11 mouse cellular contexts compared by ENCODE assay signal in genomic region chr9:45501963-45502641, GRCm38 (mm10).
DNase-seq lines count a peak whose midpoint lies in the region; ATAC-seq and TF ChIP-seq lines count a peak whose summit lies in the region.
"Had no signal": no experiment of that assay in that cellular context is flagged by ENCODE, and none has a peak within 500 bp of the region (broad histone marks: within the 10 kb centered on the region; RNA-seq: fewer than 3 reads in every experiment).

No protein-coding gene starts in this region.

- H3K4me3 ChIP-seq in heart, embryonic 15.5 days, result no peak overlapping the region
- H3K4me3 ChIP-seq in forebrain, embryonic 13.5 days, result no peak overlapping the region
- no peak overlapping the region for H3K4me3 ChIP-seq in midbrain, embryonic 12.5 days
- no peak overlapping the region for H3K4me3 ChIP-seq in liver, embryonic 11.5 days (ENCODE audit: low read depth, low read length)
- H3K4me3 ChIP-seq in cerebellum, adult 2 months (replicated peaks; ENCODE audit: insufficient read depth, low read depth, low read length), result no peak overlapping the region
- H3K4me3 ChIP-seq: kidney, embryonic 15.5 days had no signal

- no peak for DNase-seq in heart, postnatal 25 days (ENCODE audit: low spot score)
- DNase-seq in MN1 (ENCODE audit: low spot score), result peak; percentile 19
- no peak for DNase-seq in liver, embryonic 11.5 days (ENCODE audit: low spot score)
- no peak for DNase-seq in cerebellum, adult 2 months
- DNase-seq in left cerebral cortex, postnatal 36 days (ENCODE audit: low spot score in 2 of 2), result no peak
- DNase-seq: cerebellum, adult 9-11 months; spleen, adult 18-20 months had no signal

- peaks cover 37% of the 10 kb centered on the region for H3K4me1 ChIP-seq in heart, embryonic 15.5 days (replicated peaks)
- peaks cover 60% of the 10 kb centered on the region for H3K4me1 ChIP-seq in forebrain, embryonic 13.5 days
- H3K4me1 ChIP-seq in midbrain, embryonic 12.5 days, result peaks cover 46% of the 10 kb centered on the region
- peaks cover 17% of the 10 kb centered on the region for H3K4me1 ChIP-seq in liver, embryonic 11.5 days (replicated peaks; ENCODE audit: control insufficient read depth, insufficient read depth, low read length)
- peaks cover 8% of the 10 kb centered on the region for H3K4me1 ChIP-seq in cerebellum, adult 2 months (ENCODE audit: control insufficient read depth, insufficient read depth, low read length)

- TF ChIP-seq CTCF in cerebellum, adult 2 months (IDR thresholded peaks at IDR 0.05; ENCODE audit: borderline replicate concordance, insufficient read depth, low read depth, low read length), result no peak

- H3K9me3 ChIP-seq in heart, embryonic 15.5 days (replicated peaks), result no peaks in the 10 kb centered on the region
- H3K9me3 ChIP-seq in forebrain, embryonic 13.5 days (replicated peaks), result no peaks in the 10 kb centered on the region
- no peaks in the 10 kb centered on the region for H3K9me3 ChIP-seq in midbrain, embryonic 12.5 days
- no peaks in the 10 kb centered on the region for H3K9me3 ChIP-seq in liver, embryonic 11.5 days (ENCODE audit: control insufficient read depth, low read length)
- H3K9me3 ChIP-seq: kidney, embryonic 15.5 days had no signal

- H3K36me3 ChIP-seq in heart, embryonic 15.5 days, result no peaks in the 10 kb centered on the region
- no peaks in the 10 kb centered on the region for H3K36me3 ChIP-seq in forebrain, embryonic 13.5 days (ENCODE audit: poor library complexity, severe bottlenecking)
- no peaks in the 10 kb centered on the region for H3K36me3 ChIP-seq in midbrain, embryonic 12.5 days
- no peaks in the 10 kb centered on the region for H3K36me3 ChIP-seq in liver, embryonic 11.5 days (ENCODE audit: control insufficient read depth, insufficient read depth, low read length)
- H3K36me3 ChIP-seq: kidney, embryonic 15.5 days had no signal

- TF ChIP-seq POLR2A in cerebellum, adult 2 months (IDR thresholded peaks at IDR 0.05; ENCODE audit: borderline replicate concordance, insufficient read depth, low read length), result no peak

- H3K4me2 ChIP-seq in heart, embryonic 15.5 days, result no peak overlapping the region
- peak overlapping the region; percentile 8 for H3K4me2 ChIP-seq in forebrain, embryonic 13.5 days
- H3K4me2 ChIP-seq in midbrain, embryonic 12.5 days (replicated peaks), result no peak overlapping the region
- no peak overlapping the region for H3K4me2 ChIP-seq in liver, embryonic 11.5 days
- H3K4me2 ChIP-seq: kidney, embryonic 15.5 days had no signal

- no peaks in the 10 kb centered on the region for H3K27me3 ChIP-seq in heart, embryonic 15.5 days
- H3K27me3 ChIP-seq in forebrain, embryonic 13.5 days, result no peaks in the 10 kb centered on the region
- no peaks in the 10 kb centered on the region for H3K27me3 ChIP-seq in midbrain, embryonic 12.5 days
- no peaks in the 10 kb centered on the region for H3K27me3 ChIP-seq in liver, embryonic 11.5 days (replicated peaks; ENCODE audit: control insufficient read depth, insufficient read depth, low read length)
- H3K27me3 ChIP-seq in cerebellum, adult 2 months (ENCODE audit: control insufficient read depth, insufficient read depth, low read length), result no peaks in the 10 kb centered on the region

- no peak overlapping the region for H3K9ac ChIP-seq in heart, embryonic 15.5 days
- H3K9ac ChIP-seq in forebrain, embryonic 13.5 days, result no peak overlapping the region
- H3K9ac ChIP-seq in midbrain, embryonic 12.5 days (replicated peaks), result no peak overlapping the region
- no peak overlapping the region for H3K9ac ChIP-seq in liver, embryonic 11.5 days (ENCODE audit: low read depth, low read length)
- H3K9ac ChIP-seq: kidney, embryonic 15.5 days had no signal

- 0 out of 2 replicates have a peak, but pooled peaks have one; percentile 14 for ATAC-seq in heart, embryonic 15.5 days (replicated peaks; ENCODE audit: insufficient number of reproducible peaks, insufficient read depth, low FRiP score, low read depth)
- ATAC-seq in forebrain, embryonic 13.5 days, result peak; percentile 66
- peak; percentile 74 for ATAC-seq in midbrain, embryonic 12.5 days (ENCODE audit: low FRiP score, low read depth)
- no peak for ATAC-seq in liver, embryonic 11.5 days (replicated peaks; ENCODE audit: low FRiP score)

- 34% methylated on average over 14 of the region's 14 CpGs for WGBS in heart, embryonic 15.5 days
- 1% methylated on average over 14 of the region's 14 CpGs for WGBS in forebrain, embryonic 13.5 days
- WGBS in midbrain, embryonic 12.5 days, result 7% methylated on average over 14 of the region's 14 CpGs
- WGBS in liver, embryonic 11.5 days, result 32% methylated on average over 14 of the region's 14 CpGs
- 68% methylated on average over 14 of the region's 14 CpGs for WGBS in cerebellum, adult 2 months

- intact Hi-C loops in heart, postnatal 25 days (cut with DNase I), result no loop called here
- intact Hi-C loops in left cerebral cortex, postnatal 36 days (cut with DNase I), result no loop called here

- H3K27ac ChIP-seq in heart, embryonic 15.5 days, result peak overlapping the region; percentile 36
- peak overlapping the region; percentile 72 for H3K27ac ChIP-seq in forebrain, embryonic 13.5 days
- H3K27ac ChIP-seq in midbrain, embryonic 12.5 days (replicated peaks), result peak overlapping the region; percentile 47
- no peak overlapping the region for H3K27ac ChIP-seq in liver, embryonic 11.5 days (ENCODE audit: low read depth, low read length)
- no peak overlapping the region for H3K27ac ChIP-seq in cerebellum, adult 2 months (ENCODE audit: insufficient read depth, low read length)
- H3K27ac ChIP-seq: kidney, embryonic 15.5 days had no signal

Comparison
In these comparisons a context has a peak if more than half of its experiments do, and no peak if none do; other contexts are left out.
1. H3K27ac ChIP-seq: peak in heart, embryonic 15.5 days (single experiment), forebrain, embryonic 13.5 days (single experiment) and midbrain, embryonic 12.5 days (single experiment); none in liver, embryonic 11.5 days (single experiment) and cerebellum, adult 2 months (single experiment).